In genomic region chr4:124443130-124443503, GRCm38 (mm10) we compare ENCODE assay signal across 23 mouse cellular contexts.
A peak's percentile ranks its signal among the peaks of the same experiment; 100 is the strongest.
DNase-seq lines count a peak whose midpoint lies in the region; ATAC-seq lines count a peak whose summit lies in the region.
"Had no signal": no experiment of that assay in that cellular context is flagged by ENCODE, and none has a peak within 500 bp of the region (broad histone marks: within the 10 kb centered on the region; RNA-seq: fewer than 3 reads in every experiment).

No protein-coding gene starts in this region.

- H3K4me2 ChIP-seq in hindbrain, embryonic 12.5 days (replicated peaks) = no peak overlapping the region
- peak overlapping the region; percentile 29; the same call in 1 of the 2 replicates for H3K4me2 ChIP-seq in embryonic facial prominence, embryonic 12.5 days (replicated peaks)
- peak overlapping the region; percentile 35; the same call in 1 of the 2 replicates for H3K4me2 ChIP-seq in midbrain, embryonic 12.5 days (replicated peaks)
- H3K4me2 ChIP-seq: kidney, embryonic 15.5 days had no signal

- peak overlapping the region; percentile 70 for H3K27ac ChIP-seq in hindbrain, embryonic 10.5 days
- H3K27ac ChIP-seq in hindbrain, embryonic 12.5 days = no peak overlapping the region; the same call in 1 of the 2 replicates
- H3K27ac ChIP-seq in embryonic facial prominence, embryonic 12.5 days = no peak overlapping the region
- H3K27ac ChIP-seq in midbrain, embryonic 12.5 days (replicated peaks) = peak overlapping the region; percentile 74
- H3K27ac ChIP-seq: heart, embryonic 10.5 days; hindbrain, embryonic 15.5 days; kidney, embryonic 15.5 days; neural tube, embryonic 12.5 days had no signal

- no peak for ATAC-seq in hindbrain, embryonic 12.5 days (ENCODE audit: low FRiP score)
- no peak for ATAC-seq in embryonic facial prominence, embryonic 12.5 days (ENCODE audit: insufficient number of reproducible peaks, insufficient read depth, low FRiP score, low TSS enrichment)
- ATAC-seq in midbrain, embryonic 12.5 days (ENCODE audit: low FRiP score, low read depth) = no peak
- ATAC-seq: activated CD4-positive, CD25-positive, alpha-beta regulatory T cell, adult 4 months; intestine, postnatal 0 days; lung, postnatal 0 days; Patski had no signal

- no peak for DNase-seq in hindbrain, embryonic 10.5 days (ENCODE audit: low spot score)
- peak; percentile 25 for DNase-seq in R1 (ENCODE audit: low read depth, low spot score)
- no peak for DNase-seq in heart, postnatal 4 days
- DNase-seq in lung, postnatal 25 days (ENCODE audit: low spot score) = no peak
- DNase-seq: adrenal gland, postnatal 10 days; gastrocnemius, postnatal 25 days; layer of hippocampus, postnatal 36 days; liver; right cerebral cortex, postnatal 14 days; spleen, adult 18-20 months; thymus, postnatal 25 days had no signal

- H3K9ac ChIP-seq in hindbrain, embryonic 12.5 days = no peak overlapping the region
- no peak overlapping the region for H3K9ac ChIP-seq in embryonic facial prominence, embryonic 12.5 days
- H3K9ac ChIP-seq in midbrain, embryonic 12.5 days (replicated peaks) = no peak overlapping the region
- H3K9ac ChIP-seq: hindbrain, embryonic 15.5 days; kidney, embryonic 15.5 days; neural tube, embryonic 12.5 days had no signal

- no peaks in the 10 kb centered on the region for H3K36me3 ChIP-seq in hindbrain, embryonic 10.5 days
- H3K36me3 ChIP-seq in hindbrain, embryonic 12.5 days = no peaks in the 10 kb centered on the region
- H3K36me3 ChIP-seq in embryonic facial prominence, embryonic 12.5 days = no peaks in the 10 kb centered on the region
- no peaks in the 10 kb centered on the region for H3K36me3 ChIP-seq in midbrain, embryonic 12.5 days
- H3K36me3 ChIP-seq: heart, embryonic 10.5 days; hindbrain, embryonic 15.5 days; kidney, embryonic 15.5 days; neural tube, embryonic 12.5 days had no signal

- H3K4me1 ChIP-seq in hindbrain, embryonic 10.5 days (replicated peaks) = peaks cover 38% of the 10 kb centered on the region
- H3K4me1 ChIP-seq in hindbrain, embryonic 12.5 days = peaks cover 26% of the 10 kb centered on the region
- H3K4me1 ChIP-seq in embryonic facial prominence, embryonic 12.5 days = peaks cover 17% of the 10 kb centered on the region
- peaks cover 32% of the 10 kb centered on the region for H3K4me1 ChIP-seq in midbrain, embryonic 12.5 days

- peaks cover 91% of the 10 kb centered on the region for H3K27me3 ChIP-seq in hindbrain, embryonic 10.5 days (ENCODE audit: insufficient read depth, poor library complexity, severe bottlenecking)
- H3K27me3 ChIP-seq in hindbrain, embryonic 12.5 days = peaks cover 61% of the 10 kb centered on the region
- H3K27me3 ChIP-seq in embryonic facial prominence, embryonic 12.5 days = peaks cover 34% of the 10 kb centered on the region
- peaks cover 70% of the 10 kb centered on the region for H3K27me3 ChIP-seq in midbrain, embryonic 12.5 days

- 9% methylated on average over 10 of the region's 10 CpGs for WGBS in hindbrain, embryonic 10.5 days
- WGBS in hindbrain, embryonic 12.5 days = 13% methylated on average over 10 of the region's 10 CpGs
- WGBS in embryonic facial prominence, embryonic 12.5 days = 16% methylated on average over 10 of the region's 10 CpGs
- 6% methylated on average over 10 of the region's 10 CpGs for WGBS in midbrain, embryonic 12.5 days

- H3K9me3 ChIP-seq in hindbrain, embryonic 10.5 days = no peaks in the 10 kb centered on the region
- no peaks in the 10 kb centered on the region for H3K9me3 ChIP-seq in hindbrain, embryonic 12.5 days (replicated peaks)
- no peaks in the 10 kb centered on the region for H3K9me3 ChIP-seq in embryonic facial prominence, embryonic 12.5 days
- no peaks in the 10 kb centered on the region for H3K9me3 ChIP-seq in midbrain, embryonic 12.5 days
- H3K9me3 ChIP-seq: heart, embryonic 10.5 days; hindbrain, embryonic 15.5 days; kidney, embryonic 15.5 days; neural tube, embryonic 12.5 days had no signal

- H3K4me3 ChIP-seq in hindbrain, embryonic 10.5 days = no peak overlapping the region
- H3K4me3 ChIP-seq in hindbrain, embryonic 12.5 days = no peak overlapping the region
- H3K4me3 ChIP-seq in embryonic facial prominence, embryonic 12.5 days = no peak overlapping the region
- H3K4me3 ChIP-seq in midbrain, embryonic 12.5 days = no peak overlapping the region
- H3K4me3 ChIP-seq: erythroblast, embryonic 14.5 days; heart, embryonic 10.5 days; hindbrain, embryonic 15.5 days; kidney, embryonic 15.5 days; neural tube, embryonic 12.5 days had no signal

Comparison
In these comparisons a context has a peak if more than half of its experiments do, and no peak if none do; other contexts are left out.
1. H3K27ac ChIP-seq: peak in hindbrain, embryonic 10.5 days (single experiment) and midbrain, embryonic 12.5 days (single experiment); none in hindbrain, embryonic 12.5 days (single experiment) and embryonic facial prominence, embryonic 12.5 days (single experiment).